Mouse (Mus musculus): ENCODE results near the gene 4921504E06Rik. TPM values are rescaled to one million over a fixed set of nuclear protein-coding genes. Genes with fewer than 3 reads are reported as not detected.

Gene 4921504E06Rik
- not detected in 2 replicates for polyA plus RNA-seq (2011; ENCODE audit: insufficient read length, low read depth, missing spikeins)

- TF ChIP-seq POLR2A (IDR thresholded peaks at IDR 0.05; ENCODE audit: low read depth, low read length) = no peak
- H3K4me3 ChIP-seq (ENCODE audit: insufficient read depth, low read length) = peak within 1 kb of the TSS; percentile 39
- no peak within 1 kb of the TSS for H3K27ac ChIP-seq (ENCODE audit: insufficient read depth, low read length)
- H3K4me1 ChIP-seq (ENCODE audit: control insufficient read depth, insufficient read depth, low read length) = peaks cover 5% of the 10 kb centered on the region; the same call in 1 of the 2 replicates
Measured at GRCm38 (mm10) chr2:19553821-19554592, at the start of gene 4921504E06Rik. Gene 4921504E06Rik, minus strand, starts transcription at chr2:19553914.

- no peak overlapping the region for H3K4me3 ChIP-seq (ENCODE audit: insufficient read depth, low read length)
- H3K27ac ChIP-seq (ENCODE audit: insufficient read depth, low read length) = no peak overlapping the region
- no peaks in the 10 kb centered on the region for H3K4me1 ChIP-seq (ENCODE audit: control insufficient read depth, insufficient read depth, low read length)
- no peak for TF ChIP-seq POLR2A (IDR thresholded peaks at IDR 0.05; ENCODE audit: low read depth, low read length)
Measured at GRCm38 (mm10) chr2:19601386-19601925, 47.7 kb upstream of the 4921504E06Rik start.

GRCm38 (mm10) chr2:19600860-19601259 lies 47.1 kb upstream of the 4921504E06Rik start:
- H3K4me3 ChIP-seq (ENCODE audit: insufficient read depth, low read length) = no peak overlapping the region
- H3K27ac ChIP-seq (ENCODE audit: insufficient read depth, low read length) = no peak overlapping the region
- TF ChIP-seq POLR2A (IDR thresholded peaks at IDR 0.05; ENCODE audit: low read depth, low read length) (no peak), CTCF (IDR thresholded peaks at IDR 0.05; ENCODE audit: borderline replicate concordance, insufficient read depth, low read length) (no peak)
- no peaks in the 10 kb centered on the region for H3K4me1 ChIP-seq (ENCODE audit: control insufficient read depth, insufficient read depth, low read length)

- Histone ChIP-seq H3K27ac (ENCODE audit: insufficient read depth, low read length) (no peak overlapping the region), H3K4me1 (ENCODE audit: control insufficient read depth, insufficient read depth, low read length) (no peaks in the 10 kb centered on the region), H3K4me3 (ENCODE audit: insufficient read depth, low read length) (no peak overlapping the region)
- no peak for TF ChIP-seq CTCF (IDR thresholded peaks at IDR 0.05; ENCODE audit: borderline replicate concordance, insufficient read depth, low read length)
- no peak for TF ChIP-seq POLR2A (IDR thresholded peaks at IDR 0.05; ENCODE audit: low read depth, low read length)
Measured at GRCm38 (mm10) chr2:19599801-19600200, 46.1 kb upstream of the 4921504E06Rik start.

- H3K4me3 ChIP-seq (ENCODE audit: insufficient read depth, low read length) = no peak overlapping the region
- no peaks in the 10 kb centered on the region for H3K4me1 ChIP-seq (ENCODE audit: control insufficient read depth, insufficient read depth, low read length)
- TF ChIP-seq POLR2A (IDR thresholded peaks at IDR 0.05; ENCODE audit: low read depth, low read length) (no peak), CTCF (IDR thresholded peaks at IDR 0.05; ENCODE audit: borderline replicate concordance, insufficient read depth, low read length) (no peak)
- no peak overlapping the region for H3K27ac ChIP-seq (ENCODE audit: insufficient read depth, low read length)
Measured at GRCm38 (mm10) chr2:19596988-19597387, 43.3 kb upstream of the 4921504E06Rik start.

GRCm38 (mm10) chr2:19596426-19596825 lies 42.7 kb upstream of the 4921504E06Rik start:
- no peak overlapping the region for H3K27ac ChIP-seq (ENCODE audit: insufficient read depth, low read length)
- no peak overlapping the region for H3K4me3 ChIP-seq (ENCODE audit: insufficient read depth, low read length)
- H3K4me1 ChIP-seq (ENCODE audit: control insufficient read depth, insufficient read depth, low read length) = no peaks in the 10 kb centered on the region
- no peak for TF ChIP-seq POLR2A (IDR thresholded peaks at IDR 0.05; ENCODE audit: low read depth, low read length)
- no peak for TF ChIP-seq CTCF (IDR thresholded peaks at IDR 0.05; ENCODE audit: borderline replicate concordance, insufficient read depth, low read length)

- Histone ChIP-seq H3K4me1 (ENCODE audit: control insufficient read depth, insufficient read depth, low read length) (no peaks in the 10 kb centered on the region), H3K27ac (ENCODE audit: insufficient read depth, low read length) (no peak overlapping the region), H3K4me3 (ENCODE audit: insufficient read depth, low read length) (no peak overlapping the region)
- TF ChIP-seq POLR2A (IDR thresholded peaks at IDR 0.05; ENCODE audit: low read depth, low read length) (no peak), CTCF (IDR thresholded peaks at IDR 0.05; ENCODE audit: borderline replicate concordance, insufficient read depth, low read length) (no peak)
Measured at GRCm38 (mm10) chr2:19594856-19595255, 41.1 kb upstream of the 4921504E06Rik start.

GRCm38 (mm10) chr2:19579846-19580245 lies 26.1 kb upstream of the 4921504E06Rik start:
- TF ChIP-seq CTCF (IDR thresholded peaks at IDR 0.05; ENCODE audit: borderline replicate concordance, insufficient read depth, low read length) (no peak), POLR2A (IDR thresholded peaks at IDR 0.05; ENCODE audit: low read depth, low read length) (no peak)
- Histone ChIP-seq H3K4me3 (ENCODE audit: insufficient read depth, low read length) (no peak overlapping the region), H3K27ac (ENCODE audit: insufficient read depth, low read length) (peak overlapping the region; percentile 52; the same call in 1 of the 2 replicates), H3K4me1 (ENCODE audit: control insufficient read depth, insufficient read depth, low read length) (peaks cover 3% of the 10 kb centered on the region)

- Histone ChIP-seq H3K4me3 (ENCODE audit: insufficient read depth, low read length) (no peak overlapping the region), H3K4me1 (ENCODE audit: control insufficient read depth, insufficient read depth, low read length) (peaks cover 3% of the 10 kb centered on the region), H3K27ac (ENCODE audit: insufficient read depth, low read length) (peak overlapping the region; percentile 52; the same call in 1 of the 2 replicates)
- TF ChIP-seq POLR2A (IDR thresholded peaks at IDR 0.05; ENCODE audit: low read depth, low read length) (no peak), CTCF (IDR thresholded peaks at IDR 0.05; ENCODE audit: borderline replicate concordance, insufficient read depth, low read length) (no peak)
Measured at GRCm38 (mm10) chr2:19579180-19579579, 25.5 kb upstream of the 4921504E06Rik start.

GRCm38 (mm10) chr2:19562114-19562829 lies 8.6 kb upstream of the 4921504E06Rik start:
- TF ChIP-seq CTCF (IDR thresholded peaks at IDR 0.05; ENCODE audit: borderline replicate concordance, insufficient read depth, low read length) (no peak), POLR2A (IDR thresholded peaks at IDR 0.05; ENCODE audit: low read depth, low read length) (no peak)
- Histone ChIP-seq H3K4me3 (ENCODE audit: insufficient read depth, low read length) (no peak overlapping the region), H3K27ac (ENCODE audit: insufficient read depth, low read length) (no peak overlapping the region), H3K4me1 (ENCODE audit: control insufficient read depth, insufficient read depth, low read length) (no peaks in the 10 kb centered on the region)

All from embryonic fibroblast, embryonic 13.5 days (primary cell).